Mouse (Mus musculus) adrenal gland, postnatal 25 days (tissue): Measurements from ENCODE around the gene Cbfb. TPM values are rescaled to one million over a fixed set of nuclear protein-coding genes. Genes with fewer than 3 reads are reported as not detected.
"Not testable (repeated sequence)": the region's sequence is repeated elsewhere in the genome, so short reads cannot be mapped to it uniquely, and the experiment has no call there.

Source experiments
- DNase-seq: peaks from one replicate; pipeline ENCODE4 v3.0.0; 2021; ENCODE audit warnings: mixed read lengths
- long read RNA-seq: library from polyadenylated mRNA; stranded (forward); transcript quantifications from one replicate; pipeline ENCODE4 v2.0.0, GENCODE M21; 2021
- total RNA-seq: library from RNA; stranded (reverse); gene quantifications from 2 replicates; pipeline ENCODE4 v1.2.3, GENCODE M21; 2021

The Cbfb gene
- 78.8 and 92.4 TPM in 2 replicates for total RNA-seq
- long read RNA-seq, transcript Cbfb-201 (6 exons, 2,883 nt): minor isoform, 21 of 64 reads
- long read RNA-seq, transcript Cbfb-202 (6 exons, 2,891 nt): major isoform, 33 of 64 reads
- long read RNA-seq, partial matches to known transcripts: 3 of 64 reads
- long read RNA-seq, other reads (novel, unspliced or antisense): 5 of 64 reads

DNA sequence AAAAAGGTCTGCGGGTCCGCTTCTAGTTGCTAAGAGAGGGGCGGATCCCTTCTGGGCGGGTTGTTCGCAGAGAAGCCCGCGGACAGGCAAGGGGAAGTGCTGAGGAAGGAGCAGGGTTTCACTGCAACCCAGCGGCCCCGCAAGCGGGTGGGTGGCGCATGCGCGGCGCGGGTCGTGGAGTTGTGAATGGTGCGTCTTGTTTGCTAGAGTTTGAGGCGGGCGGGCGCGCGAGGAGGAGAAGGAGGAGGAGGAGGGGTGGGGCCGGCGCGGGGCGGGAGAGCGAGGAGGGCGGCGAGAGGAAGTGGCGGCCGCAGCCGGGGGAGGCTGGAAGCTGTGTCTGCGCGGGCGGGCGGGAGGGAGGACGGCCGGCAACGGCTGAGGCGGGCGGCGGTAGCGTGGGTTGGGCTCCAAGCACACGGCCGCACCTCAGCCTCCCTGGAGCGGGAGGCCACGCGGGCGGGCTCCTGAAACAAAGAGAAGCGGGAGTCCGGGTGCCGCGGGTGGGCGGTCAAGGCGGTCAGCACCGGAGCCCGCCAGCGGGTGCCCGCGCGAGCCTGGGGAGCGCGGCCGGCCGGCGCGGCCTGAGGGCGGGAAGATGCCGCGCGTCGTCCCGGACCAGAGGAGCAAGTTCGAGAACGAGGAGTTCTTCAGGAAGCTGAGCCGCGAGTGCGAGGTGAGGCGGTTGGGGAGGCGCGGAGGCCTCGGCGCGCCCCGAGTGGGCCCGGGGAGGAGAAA is at the start of gene Cbfb:
Gene Cbfb (plus strand): TSS at position 294 of the 735 bp plus-strand sequence.
- DNase-seq: peak; percentile 99

DNA sequence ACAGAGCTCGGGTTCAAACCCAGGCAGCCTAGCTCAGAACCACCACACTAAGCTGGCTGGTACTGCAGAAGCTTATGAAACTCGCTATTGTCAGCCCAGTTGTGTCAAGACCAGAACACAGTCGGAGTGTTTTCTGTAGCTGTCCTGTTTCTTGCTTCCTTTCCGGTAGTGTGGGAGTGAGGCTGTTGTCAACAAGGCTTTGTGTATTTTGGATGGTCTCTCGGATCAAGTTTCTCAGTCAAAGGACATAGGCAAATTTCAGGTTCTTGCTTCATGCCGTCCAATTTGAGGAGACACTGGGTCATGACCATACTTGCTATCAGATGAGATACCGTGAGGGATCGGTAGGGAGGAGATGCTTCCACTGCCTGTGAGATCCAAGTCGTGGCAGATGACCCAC is 40.6 kb upstream of the Cbfb start:
- DNase-seq: no peak

DNA sequence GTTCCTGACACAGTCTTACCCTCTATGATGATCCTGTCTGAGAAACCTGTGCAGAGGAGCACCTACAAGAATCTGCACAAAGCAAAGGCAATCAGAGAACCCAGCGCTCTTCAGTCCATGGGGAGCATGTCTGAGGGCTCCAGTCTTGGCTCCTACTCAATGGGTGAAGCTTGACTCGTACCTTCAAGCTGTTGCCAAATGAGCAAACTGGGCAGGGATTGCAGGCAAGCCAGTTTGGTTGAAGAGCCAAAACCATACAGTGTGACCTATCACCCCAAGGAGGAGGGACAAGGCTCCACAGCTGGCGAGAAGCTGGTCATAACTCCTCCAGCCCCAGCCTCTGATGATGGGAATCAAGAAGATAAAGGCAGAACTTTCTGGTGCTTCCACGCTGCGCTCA is 39.0 kb upstream of the Cbfb start, which contains the start of gene Ces4a:
Gene Ces4a (plus strand): TSS at position 292 of the 400 bp plus-strand sequence.
- DNase-seq: no peak

DNA sequence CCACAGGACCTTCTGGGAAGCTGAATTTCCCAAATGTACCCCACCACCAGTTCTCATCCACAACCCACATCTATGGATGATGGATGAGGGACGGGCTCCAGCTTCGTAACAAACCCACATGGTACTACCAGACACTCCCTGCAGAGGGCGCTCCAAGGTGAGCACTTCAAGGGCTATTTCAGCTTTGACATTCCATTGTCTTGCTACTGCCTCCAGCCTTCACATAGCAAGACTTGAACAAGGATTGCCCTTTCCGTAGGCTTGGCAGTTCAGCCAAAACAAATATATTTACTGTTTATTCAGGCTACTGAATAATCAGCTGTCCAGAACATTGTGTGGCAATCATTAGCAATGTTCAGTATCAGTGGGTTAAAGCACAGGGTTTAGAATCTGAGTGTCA is 32.1 kb upstream of the Cbfb start:
- DNase-seq: peak; percentile 86

DNA sequence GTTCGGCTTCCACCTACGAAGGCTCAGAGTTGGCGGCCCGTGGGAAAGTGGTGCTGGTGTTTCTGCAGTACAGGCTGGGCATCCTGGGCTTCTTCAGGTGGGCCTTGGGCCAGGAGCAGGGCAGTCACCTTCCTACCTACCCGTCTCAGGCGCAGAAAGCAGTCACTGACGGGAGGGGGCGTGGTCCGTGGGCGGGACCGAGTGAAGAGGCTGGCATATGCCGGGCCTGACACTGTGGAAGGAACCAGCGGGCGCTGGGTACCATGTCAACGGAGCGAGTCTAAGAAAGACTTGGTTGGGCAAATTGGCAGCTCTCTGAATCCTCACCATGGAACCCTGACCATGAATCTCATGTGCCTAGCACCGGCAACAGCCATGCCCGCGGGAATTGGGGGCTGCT is 28.1 kb upstream of the Cbfb start:
- DNase-seq: peak; percentile 32

DNA sequence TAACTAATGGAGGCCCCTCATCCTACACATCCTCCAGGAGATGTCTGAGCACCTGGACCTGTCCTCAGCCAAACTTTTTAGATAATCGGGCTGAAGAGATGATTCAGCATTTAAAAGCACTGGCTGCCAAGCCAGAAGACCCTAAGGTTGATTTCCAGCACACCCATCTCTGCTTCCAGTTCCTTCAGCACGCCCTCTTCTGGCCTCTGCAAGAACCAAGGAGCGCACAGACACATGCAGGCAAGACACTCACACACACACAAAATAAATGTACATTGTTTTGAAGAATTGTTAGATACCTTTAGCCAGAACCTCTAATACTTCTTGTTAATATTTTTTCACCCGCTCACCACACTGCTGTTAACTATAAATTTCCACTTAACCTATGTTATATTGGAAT is 18.8 kb upstream of the Cbfb start:
- no peak for DNase-seq

DNA sequence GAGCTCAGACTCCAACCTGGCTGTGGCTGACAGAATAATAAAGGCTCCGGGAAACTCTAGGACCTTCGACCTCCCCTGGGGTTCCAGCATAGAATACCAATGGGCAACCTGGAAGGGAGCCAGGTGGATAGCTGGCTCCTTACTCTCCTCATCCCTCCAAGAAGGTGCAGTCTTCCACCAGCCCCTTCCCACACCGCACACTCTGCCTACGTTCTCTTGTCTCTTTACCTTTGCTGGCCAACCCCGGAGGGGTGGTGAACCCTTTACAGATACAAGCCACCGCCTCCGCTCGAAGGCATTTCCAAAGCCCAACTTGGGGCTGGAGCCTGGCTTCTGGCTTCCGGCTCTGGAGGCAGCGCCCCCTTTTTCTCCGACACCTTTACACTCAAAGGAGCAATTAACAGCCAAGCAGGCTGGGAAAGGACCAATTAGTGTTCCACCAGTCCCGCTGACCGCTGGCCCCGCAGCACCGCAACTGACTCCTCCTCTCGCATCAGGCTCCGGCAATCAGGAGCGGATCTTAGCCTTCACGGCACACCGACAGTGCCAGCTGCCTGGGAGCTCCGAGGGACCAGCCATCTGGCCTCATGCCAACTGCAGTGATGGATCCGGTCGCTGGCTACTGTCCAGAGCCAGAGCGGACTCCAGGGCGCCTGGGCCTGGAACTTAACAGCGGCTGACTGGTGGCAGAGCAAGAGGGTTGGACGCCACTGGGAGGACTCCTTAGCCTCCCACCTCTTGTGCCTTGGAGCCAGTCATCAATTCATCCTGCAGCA is 17.7 kb upstream of the Cbfb start:
- peak; percentile 94 for DNase-seq

DNA sequence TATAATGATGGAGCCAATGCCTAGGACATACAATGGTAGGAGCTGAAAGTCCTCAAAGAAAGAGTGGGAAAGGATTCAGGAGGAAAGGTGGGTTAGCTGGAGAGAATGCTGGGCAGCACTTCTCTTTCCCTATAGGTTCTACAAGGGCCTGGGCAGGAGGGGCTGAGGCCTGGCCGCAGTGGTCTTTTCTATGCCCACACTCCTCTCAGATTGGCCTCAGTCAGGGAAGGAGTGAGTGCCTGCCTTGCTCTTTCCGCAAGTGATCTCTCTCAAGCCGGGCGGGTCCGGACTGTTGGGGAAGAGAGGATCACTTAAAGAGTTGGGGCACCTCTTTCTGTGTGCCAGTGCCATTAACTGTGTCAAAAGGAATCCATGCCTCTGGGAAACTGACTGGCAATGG is 16.2 kb upstream of the Cbfb start:
- DNase-seq: no peak

DNA sequence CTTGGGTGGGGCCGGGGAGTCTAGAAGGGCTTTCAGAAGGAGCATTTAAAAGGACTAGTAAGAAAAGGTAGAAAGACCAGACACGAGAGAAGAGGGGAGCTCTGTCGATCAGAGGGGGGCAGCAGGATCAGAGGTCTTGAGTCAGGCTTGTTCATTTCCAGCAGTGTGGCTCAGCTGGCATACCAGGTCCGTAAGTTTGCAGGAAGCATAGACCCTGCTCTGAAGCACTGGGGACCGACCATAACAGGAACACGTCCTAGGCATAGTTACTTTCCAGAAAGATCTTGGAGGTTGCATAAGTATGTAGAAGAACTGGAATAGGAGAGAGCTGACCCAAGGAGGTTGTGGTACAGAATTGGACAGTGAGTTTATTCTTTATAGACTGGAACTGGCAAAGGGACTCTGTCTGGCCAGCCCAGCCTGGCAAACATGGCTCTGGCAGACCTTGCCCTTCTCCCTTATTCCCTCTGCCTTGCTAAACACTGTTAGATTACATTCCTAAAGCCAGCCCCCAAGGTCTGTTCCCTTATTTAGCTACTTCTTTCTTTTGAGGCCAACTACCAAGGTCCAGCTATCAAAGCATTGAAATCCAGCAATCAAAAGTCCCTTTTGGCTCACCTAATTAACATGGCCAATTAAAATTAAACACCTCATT is 15.3 kb upstream of the Cbfb start:
- no peak for DNase-seq

DNA sequence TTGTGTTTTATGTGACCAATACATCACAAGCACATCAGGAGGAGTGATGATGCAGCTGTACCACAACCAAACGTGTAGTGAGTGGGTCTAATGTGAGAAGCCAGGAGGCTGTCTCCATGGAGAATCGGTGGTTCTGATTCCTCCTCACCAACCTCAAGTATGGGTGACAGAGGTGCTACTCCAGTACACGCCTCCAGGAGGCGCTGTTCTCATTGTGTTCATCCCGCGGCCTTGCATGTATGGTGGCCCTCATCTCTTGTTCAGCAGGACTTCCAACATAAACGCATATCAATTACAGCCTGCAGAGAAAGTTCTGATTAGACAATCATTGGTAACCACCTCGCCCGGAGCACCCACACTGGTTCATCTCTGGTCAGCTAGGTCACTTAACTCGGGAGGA is 12.9 kb upstream of the Cbfb start:
- DNase-seq: peak; percentile 62

DNA sequence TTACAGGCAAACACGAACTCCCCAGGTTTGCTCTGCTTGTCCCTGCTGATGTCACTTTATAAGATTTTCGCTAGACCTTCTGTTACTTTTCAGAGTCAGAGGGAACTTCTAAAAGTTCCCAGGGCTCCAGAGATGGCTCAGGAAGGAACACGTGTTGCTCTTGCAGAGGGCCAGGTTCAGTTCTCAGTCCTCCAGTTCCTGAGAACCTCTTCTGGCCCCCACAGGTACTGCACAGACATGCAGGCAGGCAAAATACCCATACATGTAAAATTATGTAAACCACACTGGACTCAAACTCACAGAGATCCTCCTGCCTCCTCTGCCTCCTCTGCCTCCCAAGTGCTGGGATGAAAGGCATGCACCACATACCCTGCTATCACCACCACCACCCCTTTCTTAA is 12.4 kb upstream of the Cbfb start:
- no peak for DNase-seq

DNA sequence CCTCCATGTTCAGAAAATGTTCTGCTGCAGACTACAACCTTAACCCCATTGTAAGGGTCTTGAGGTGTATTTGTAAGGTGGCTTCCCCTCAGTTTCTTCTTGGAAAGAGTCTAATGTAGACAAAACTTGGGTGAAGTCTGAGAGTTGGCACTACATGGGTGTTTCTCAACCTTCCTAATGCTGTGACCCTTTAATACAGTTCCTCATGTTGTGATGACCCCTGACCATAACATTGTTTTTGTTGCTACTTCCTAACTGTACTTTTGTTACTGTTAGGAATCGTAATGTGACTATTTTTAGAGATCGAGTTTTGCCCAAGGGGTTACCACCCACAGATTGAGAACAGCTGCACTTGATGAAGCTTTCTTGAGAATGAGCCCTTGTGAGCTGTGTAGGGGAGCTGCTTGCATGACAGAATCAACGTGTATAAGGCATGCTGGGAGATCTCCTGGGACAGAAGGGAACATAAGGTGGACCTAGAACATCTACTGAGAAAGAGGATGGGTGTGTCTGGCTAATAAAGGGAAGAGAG is 9.3 kb upstream of the Cbfb start:
- DNase-seq: no peak

DNA sequence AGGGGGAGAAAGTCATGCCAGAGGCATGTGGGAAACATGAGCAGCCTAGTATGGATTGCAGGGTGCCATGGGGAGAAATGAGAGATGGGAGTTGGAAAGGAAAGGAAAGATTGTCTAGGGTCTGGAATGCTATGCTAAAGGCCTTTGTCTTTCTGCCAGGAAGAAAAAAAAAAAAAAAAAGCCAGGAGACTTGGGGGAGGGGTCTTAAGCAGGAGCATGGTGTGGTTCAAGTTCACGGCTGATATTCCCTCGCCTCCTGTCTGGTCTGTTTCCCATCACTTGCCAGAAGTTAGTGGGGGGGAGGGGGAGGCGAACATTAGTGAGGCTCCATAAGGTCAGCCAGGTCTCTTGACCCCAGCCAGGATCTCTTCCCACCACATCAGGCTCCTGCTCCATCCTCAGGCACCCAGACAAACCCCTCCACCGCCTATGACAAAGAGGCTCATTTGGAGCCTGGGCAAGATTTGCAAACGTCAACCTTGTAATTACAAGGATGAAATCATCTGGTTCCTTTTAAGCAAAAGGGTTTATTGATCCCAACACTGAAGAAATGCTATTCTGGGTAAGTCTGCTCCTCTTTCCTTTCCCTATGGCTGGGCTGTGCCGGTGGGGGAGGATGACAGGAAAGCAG is 6.1 kb upstream of the Cbfb start:
- no peak for DNase-seq

DNA sequence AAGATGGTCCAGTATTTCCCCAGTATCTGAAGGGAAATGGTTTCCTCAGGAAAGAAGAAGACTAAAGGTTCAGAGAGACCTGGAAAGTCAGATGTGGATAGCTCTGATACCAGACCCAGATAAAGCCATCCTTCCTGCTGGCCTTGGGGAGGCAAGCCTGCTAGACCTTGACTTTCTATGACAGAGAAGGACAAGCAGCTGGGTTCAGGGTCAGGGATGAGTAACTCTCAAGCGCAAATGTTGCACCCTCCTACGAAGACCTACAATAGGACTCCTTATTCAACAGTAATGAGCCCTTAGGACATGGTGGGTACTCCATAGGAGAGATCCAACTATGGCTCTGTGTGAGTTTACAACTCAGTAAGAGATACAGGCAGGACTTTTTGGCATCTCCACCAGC is 5.3 kb upstream of the Cbfb start:
- DNase-seq: peak; percentile 46

DNA sequence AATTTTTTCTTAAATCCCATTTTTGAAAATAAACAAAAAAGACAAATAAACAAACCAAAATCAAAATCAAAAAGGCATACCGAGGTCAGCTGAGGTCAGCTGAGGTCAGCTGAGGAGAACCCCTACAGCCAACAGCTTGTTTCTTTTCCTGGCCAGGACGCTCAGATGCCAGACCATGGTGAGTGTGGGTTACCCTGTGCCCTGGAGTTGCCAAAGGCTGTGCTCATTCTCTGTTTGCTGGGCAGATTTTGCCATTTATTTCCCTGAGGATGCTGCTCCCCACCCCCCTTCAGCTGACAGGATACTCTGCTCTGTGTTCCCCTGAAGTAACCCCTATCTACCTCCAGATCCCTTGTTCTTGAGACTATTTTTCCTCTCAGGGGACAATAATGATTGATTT is 3.4 kb upstream of the Cbfb start:
- no peak for DNase-seq

DNA sequence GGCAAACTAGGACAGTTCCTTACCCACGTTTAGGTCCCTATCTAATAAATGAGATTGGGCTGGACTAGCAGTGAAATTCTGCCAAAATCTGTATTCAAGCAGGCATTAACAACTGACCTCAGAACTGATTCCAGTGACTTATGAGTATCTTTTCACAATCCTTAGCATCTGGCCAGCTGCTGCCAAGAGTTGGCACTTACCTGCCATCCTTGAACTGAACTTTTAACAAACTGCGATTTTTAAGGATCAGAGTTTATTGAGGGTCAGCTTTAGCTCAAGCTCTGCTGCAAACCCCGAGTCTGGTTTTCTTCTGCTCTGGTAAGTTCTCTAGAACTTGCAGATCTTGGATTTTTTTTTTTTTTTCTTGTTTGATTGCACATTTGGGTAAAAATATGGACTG is 892 bp upstream of the Cbfb start:
- no peak for DNase-seq

DNA sequence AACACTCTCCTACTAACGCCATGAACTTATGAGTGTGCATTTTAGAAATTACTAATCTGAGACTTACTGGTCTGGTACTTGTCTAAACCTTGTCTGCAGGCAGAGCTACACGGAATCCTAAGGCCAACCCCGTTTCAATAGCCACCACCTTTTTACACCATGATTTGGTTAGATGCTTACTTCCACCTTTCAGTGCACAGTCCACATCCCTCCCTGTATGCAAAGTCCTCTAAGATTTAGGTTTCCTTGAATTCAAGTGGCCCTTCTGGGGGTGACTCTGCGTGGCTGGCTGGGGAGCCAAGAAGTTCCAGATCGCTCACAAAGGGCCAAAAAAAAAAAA is 463 bp upstream of the Cbfb start:
- DNase-seq: no peak

DNA sequence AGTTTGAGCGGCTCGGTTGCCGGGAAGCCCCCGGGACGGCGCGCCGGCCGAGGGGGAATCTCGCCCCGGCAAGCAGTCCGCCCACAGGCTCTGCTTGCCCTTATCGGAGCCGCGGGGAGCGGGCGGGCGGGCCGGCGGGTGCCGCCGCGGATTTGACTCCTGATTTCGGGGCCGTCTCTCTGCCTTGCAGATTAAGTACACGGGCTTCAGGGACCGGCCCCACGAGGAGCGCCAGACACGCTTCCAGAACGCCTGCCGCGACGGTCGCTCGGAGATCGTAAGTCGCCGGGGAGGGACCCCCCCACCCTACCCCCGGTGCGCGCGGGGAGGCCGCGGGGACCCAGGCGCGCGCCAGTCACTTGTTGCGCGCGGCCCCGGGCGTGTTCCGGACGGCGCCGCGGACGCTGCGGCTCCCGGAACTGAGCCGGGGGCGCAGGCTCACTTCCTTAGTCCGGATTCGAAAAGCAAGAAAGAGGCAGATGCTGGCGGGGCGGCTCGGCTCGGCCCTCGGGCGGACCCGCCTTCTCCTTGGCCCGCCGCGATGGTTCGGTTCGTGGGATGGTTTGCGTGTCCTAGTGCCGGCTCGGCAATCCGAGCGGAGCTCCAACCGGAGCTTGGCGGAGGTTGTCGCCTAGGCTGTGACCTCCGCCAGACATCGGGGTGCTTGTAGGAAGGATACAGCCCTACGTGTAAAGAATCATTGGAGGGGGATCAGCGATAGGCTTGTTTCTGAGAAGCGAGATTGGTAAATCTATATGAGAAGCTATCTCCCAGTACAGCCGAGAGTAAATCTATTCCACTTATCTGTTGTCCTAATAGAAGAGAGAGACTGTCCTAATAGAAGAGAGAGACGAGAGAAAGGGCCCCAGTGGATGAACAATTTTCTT is 885 bp downstream of the Cbfb start:
- DNase-seq: peak; percentile 73

DNA sequence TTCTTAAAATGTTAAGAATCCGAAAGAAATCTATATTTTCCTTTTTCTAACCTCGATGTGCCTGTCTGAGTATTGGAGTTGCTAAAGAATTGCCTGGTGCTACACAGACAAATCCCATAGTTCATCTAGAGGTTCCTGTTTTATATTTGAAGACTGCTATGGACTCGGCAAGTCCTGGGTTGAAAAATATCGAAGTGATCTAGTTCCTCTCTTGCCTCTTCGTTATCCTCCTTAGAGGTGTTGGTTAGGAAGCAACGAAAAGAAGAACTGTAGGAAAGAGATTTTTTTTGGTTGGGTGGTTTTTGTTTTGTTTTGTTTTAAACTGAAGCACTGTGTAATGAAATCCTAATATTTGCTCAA is 1.5 kb downstream of the Cbfb start:
- DNase-seq: no peak

DNA sequence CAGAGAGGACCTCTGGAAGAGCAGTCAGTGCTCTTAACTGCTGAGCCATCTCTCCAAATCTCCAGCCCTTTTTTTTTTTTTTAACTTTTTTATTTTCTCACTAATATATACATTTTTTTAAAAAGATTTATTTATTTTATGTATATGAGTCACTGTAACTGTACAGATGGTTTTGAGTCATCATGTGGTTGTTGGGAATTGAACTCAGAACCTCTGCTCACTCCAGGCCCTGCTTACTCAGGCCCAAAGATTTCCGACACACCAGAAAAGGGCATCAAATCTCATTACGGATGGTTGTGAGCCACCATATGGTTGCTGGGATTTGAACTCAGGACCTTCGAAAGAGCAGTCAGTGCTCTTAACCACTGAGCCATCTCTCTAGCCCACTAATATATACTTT is 4.8 kb downstream of the Cbfb start:
- DNase-seq: not testable (repeated sequence)

DNA sequence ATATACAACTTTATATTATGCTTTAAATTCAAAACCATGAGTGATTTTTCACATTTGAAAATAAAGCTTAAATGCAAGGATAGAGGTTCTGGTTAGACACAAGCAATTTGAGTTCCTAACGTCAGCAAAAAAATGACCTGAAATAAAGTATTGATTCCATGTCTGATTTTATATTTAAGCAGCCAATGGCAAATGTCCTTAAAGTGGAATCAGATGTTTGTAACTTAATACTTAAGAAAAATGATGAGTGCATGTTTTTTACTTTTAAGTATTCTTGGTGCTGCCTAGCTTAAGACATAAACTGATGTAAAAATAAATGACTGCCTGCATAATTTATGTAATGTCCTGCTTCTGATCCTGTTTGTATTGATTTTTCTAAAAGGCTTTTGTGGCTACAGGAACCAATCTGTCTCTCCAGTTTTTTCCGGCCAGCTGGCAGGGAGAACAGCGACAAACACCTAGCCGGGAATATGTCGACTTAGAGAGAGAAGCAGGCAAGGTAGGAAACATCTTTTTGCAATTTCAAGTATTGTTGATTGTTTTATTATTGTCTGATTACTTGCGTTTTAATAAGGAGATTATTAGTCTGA is 7.8 kb downstream of the Cbfb start:
- no peak for DNase-seq
